Comparison of ENCODE assay signal across 9 mouse cellular contexts in the genomic region with DNA sequence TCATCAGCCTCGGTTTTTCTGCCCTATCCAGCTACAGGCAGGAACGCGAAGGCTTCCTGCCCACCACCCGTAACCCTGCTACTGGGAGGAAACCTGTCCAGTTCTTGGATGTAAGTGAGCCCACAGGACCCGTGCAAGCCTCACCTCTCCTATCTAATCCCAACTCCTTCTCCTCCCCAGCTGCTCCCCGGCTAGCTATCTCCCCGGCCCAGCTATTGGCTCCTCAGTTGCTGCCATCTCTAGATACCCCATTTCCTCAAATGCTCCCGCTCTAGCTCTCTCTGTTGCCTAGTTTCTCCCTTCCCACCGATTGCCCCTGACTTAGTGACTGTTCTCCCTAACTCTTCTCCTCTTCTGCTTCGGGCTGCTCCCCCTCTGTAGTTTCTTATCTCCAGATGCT. TPM values are rescaled to one million over a fixed set of nuclear protein-coding genes. Genes with fewer than 3 reads are reported as not detected.
A peak's percentile ranks its signal among the peaks of the same experiment; 100 is the strongest.
DNase-seq lines count a peak whose midpoint lies in the region; ATAC-seq and TF ChIP-seq lines count a peak whose summit lies in the region.
"Had no signal": no experiment of that assay in that cellular context is flagged by ENCODE, and none has a peak within 500 bp of the region (broad histone marks: within the 10 kb centered on the region; RNA-seq: fewer than 3 reads in every experiment).

No protein-coding gene starts in this region.

- H3K27me3 ChIP-seq in embryonic facial prominence, embryonic 13.5 days, result peaks cover 21% of the 10 kb centered on the region
- H3K27me3 ChIP-seq in intestine, embryonic 14.5 days (replicated peaks; ENCODE audit: control insufficient read depth, insufficient read depth, low read length), result no peaks in the 10 kb centered on the region
- no peaks in the 10 kb centered on the region for H3K27me3 ChIP-seq in midbrain, postnatal 0 days (ENCODE audit: insufficient read depth, low read length)

- TF ChIP-seq CTCF in layer of hippocampus, adult 2 months (conservative IDR thresholded peaks at IDR 0.05), result no peak
- no peak for TF ChIP-seq CTCF in midbrain, postnatal 0 days (IDR thresholded peaks at IDR 0.05)

- H3K4me1 ChIP-seq in embryonic facial prominence, embryonic 13.5 days, result no peaks in the 10 kb centered on the region
- no peaks in the 10 kb centered on the region for H3K4me1 ChIP-seq in intestine, embryonic 14.5 days (replicated peaks; ENCODE audit: control insufficient read depth, insufficient read depth, low read length)
- H3K4me1 ChIP-seq in midbrain, postnatal 0 days (ENCODE audit: insufficient read depth, low read length), result no peaks in the 10 kb centered on the region

- H3K9ac ChIP-seq in embryonic facial prominence, embryonic 13.5 days, result no peak overlapping the region
- H3K9ac ChIP-seq in intestine, embryonic 14.5 days (ENCODE audit: low read length), result no peak overlapping the region
- no peak overlapping the region for H3K9ac ChIP-seq in midbrain, postnatal 0 days (replicated peaks; ENCODE audit: low read length, poor library complexity, severe bottlenecking)

- no peaks in the 10 kb centered on the region for H3K9me3 ChIP-seq in embryonic facial prominence, embryonic 13.5 days
- H3K9me3 ChIP-seq in intestine, embryonic 14.5 days (ENCODE audit: control insufficient read depth, low read length), result no peaks in the 10 kb centered on the region
- no peaks in the 10 kb centered on the region for H3K9me3 ChIP-seq in midbrain, postnatal 0 days (ENCODE audit: low read length)

- H3K4me2 ChIP-seq in embryonic facial prominence, embryonic 13.5 days, result peak overlapping the region; percentile 37
- peak overlapping the region; percentile 39 for H3K4me2 ChIP-seq in intestine, embryonic 14.5 days (ENCODE audit: low read length)
- H3K4me2 ChIP-seq in midbrain, postnatal 0 days (ENCODE audit: low read depth, low read length, poor library complexity, severe bottlenecking), result no peak overlapping the region

- no peak overlapping the region for H3K27ac ChIP-seq in layer of hippocampus, adult 2 months
- H3K27ac ChIP-seq in embryonic facial prominence, embryonic 13.5 days, result no peak overlapping the region
- H3K27ac ChIP-seq in intestine, embryonic 14.5 days (ENCODE audit: low read depth), result no peak overlapping the region
- no peak overlapping the region for H3K27ac ChIP-seq in midbrain, postnatal 0 days (ENCODE audit: low read depth, low read length)

- no peak for ATAC-seq in embryonic facial prominence, embryonic 13.5 days (ENCODE audit: insufficient number of reproducible peaks, insufficient read depth, low FRiP score, low TSS enrichment, low read depth)
- no peak for ATAC-seq in intestine, embryonic 14.5 days (replicated peaks; ENCODE audit: low FRiP score, low TSS enrichment, low read depth)
- ATAC-seq in midbrain, postnatal 0 days (ENCODE audit: low FRiP score), result no peak
- ATAC-seq in frontal cortex, adult (ENCODE audit: low TSS enrichment), result no peak

- DNase-seq in layer of hippocampus, adult 2 months (ENCODE audit: low spot score in 2 of 2), result no peak
- DNase-seq in layer of hippocampus, adult 9-11 months, result no peak
- no peak for DNase-seq in intestine, embryonic 14.5 days (ENCODE audit: low spot score)
- no peak for DNase-seq in midbrain, postnatal 0 days (ENCODE audit: low spot score)
- no peak for DNase-seq in gastrocnemius, postnatal 25 days
- DNase-seq in ovary, postnatal 10 days (ENCODE audit: low spot score), result no peak
- DNase-seq: layer of hippocampus, postnatal 36 days had no signal

- 34% methylated on average over 9 of the region's 10 CpGs for WGBS in embryonic facial prominence, embryonic 13.5 days
- 15% methylated on average over 10 of the region's 10 CpGs for WGBS in intestine, embryonic 14.5 days
- 30% methylated on average over 10 of the region's 10 CpGs for WGBS in midbrain, postnatal 0 days

- H3K4me3 ChIP-seq in layer of hippocampus, adult 2 months, result peak overlapping the region; percentile 29; the same call in 1 of the 2 replicates
- H3K4me3 ChIP-seq in embryonic facial prominence, embryonic 13.5 days, result no peak overlapping the region; the same call in 1 of the 2 replicates
- H3K4me3 ChIP-seq in intestine, embryonic 14.5 days (ENCODE audit: low read depth, low read length), result no peak overlapping the region
- H3K4me3 ChIP-seq in midbrain, postnatal 0 days (ENCODE audit: low read depth, low read length), result peak overlapping the region; percentile 12; the same call in 1 of the 2 replicates

- H3K36me3 ChIP-seq in embryonic facial prominence, embryonic 13.5 days, result no peaks in the 10 kb centered on the region
- H3K36me3 ChIP-seq in intestine, embryonic 14.5 days (ENCODE audit: control insufficient read depth, insufficient read depth, low read length), result no peaks in the 10 kb centered on the region
- no peaks in the 10 kb centered on the region for H3K36me3 ChIP-seq in midbrain, postnatal 0 days (ENCODE audit: insufficient read depth, low read length)

RNA-seq across cellular contexts. Expression of a gene that starts 1.1 kb away (rescaled TPM):
- 1 to 10 TPM; 5.0 to 7.6 TPM for total RNA-seq in layer of hippocampus, adult 2 months (2021)
- polyA plus RNA-seq in embryonic facial prominence, embryonic 13.5 days (2015; fragmentation: Nextera tagmentation; extraction: Ambion mirVana), result 0.53 and 1.2 TPM in 2 replicates
- polyA plus RNA-seq in intestine, embryonic 14.5 days (2014; fragmentation: Nextera tagmentation; extraction: Ambion mirVana), result 0.94 and 9.7 TPM in 2 replicates
- 14.4 and 22.4 TPM in 2 replicates for total RNA-seq in midbrain, postnatal 0 days (2014; rRNA removed)
- 17.1 and 17.5 TPM in 2 replicates for polyA plus RNA-seq in midbrain, postnatal 0 days (2015; fragmentation: Nextera tagmentation; extraction: Ambion mirVana)
- total RNA-seq in gastrocnemius, postnatal 25 days (2021), result not detected

RNA-seq across cellular contexts. Expression of a gene that starts 19.8 kb away (rescaled TPM):
- 10 to 100 TPM; 24.2 to 27.0 TPM for total RNA-seq in layer of hippocampus, adult 2 months (2021)
- polyA plus RNA-seq in embryonic facial prominence, embryonic 13.5 days (2015; fragmentation: Nextera tagmentation; extraction: Ambion mirVana), result 41.7 and 47.2 TPM in 2 replicates
- 39.3 and 39.5 TPM in 2 replicates for polyA plus RNA-seq in intestine, embryonic 14.5 days (2014; fragmentation: Nextera tagmentation; extraction: Ambion mirVana)
- total RNA-seq in midbrain, postnatal 0 days (2014; rRNA removed), result 39.6 and 39.9 TPM in 2 replicates
- polyA plus RNA-seq in midbrain, postnatal 0 days (2015; fragmentation: Nextera tagmentation; extraction: Ambion mirVana), result 35.4 and 39.9 TPM in 2 replicates
- 10 to 100 TPM; 12.4 to 13.2 TPM for total RNA-seq in gastrocnemius, postnatal 25 days (2021)

RNA-seq across cellular contexts. Expression of a gene that starts 55.2 kb away (rescaled TPM):
- total RNA-seq in layer of hippocampus, adult 2 months (2021), result not detected
- polyA plus RNA-seq in embryonic facial prominence, embryonic 13.5 days (2015; fragmentation: Nextera tagmentation; extraction: Ambion mirVana), result not detected in 2 replicates
- not detected in 2 replicates for polyA plus RNA-seq in intestine, embryonic 14.5 days (2014; fragmentation: Nextera tagmentation; extraction: Ambion mirVana)
- total RNA-seq in midbrain, postnatal 0 days (2014; rRNA removed), result not detected in 2 replicates
- polyA plus RNA-seq in midbrain, postnatal 0 days (2015; fragmentation: Nextera tagmentation; extraction: Ambion mirVana), result not detected in 2 replicates
- total RNA-seq in gastrocnemius, postnatal 25 days (2021), result not detected
- total RNA-seq: layer of hippocampus, postnatal 36 days had no signal

Comparison
In these comparisons a context has a peak if more than half of its experiments do, and no peak if none do; other contexts are left out.
1. H3K4me3 ChIP-seq: peak in layer of hippocampus, adult 2 months (single experiment) and midbrain, postnatal 0 days (single experiment); none in embryonic facial prominence, embryonic 13.5 days (single experiment) and intestine, embryonic 14.5 days (single experiment).
2. RNA of a gene that starts 1.1 kb away (total RNA-seq): 14.4 to 22.4 TPM in midbrain, postnatal 0 days and 5.0 to 7.6 TPM in layer of hippocampus, adult 2 months; not detected in gastrocnemius, postnatal 25 days; every median in the first group is over 4 times any median in the second.